Mouse (Mus musculus) heart, adult 18-20 months (tissue): ENCODE results near the gene Otud7b. TPM values are rescaled to one million over a fixed set of nuclear protein-coding genes. Genes with fewer than 3 reads are reported as not detected.
A peak's percentile ranks its signal among the peaks of the same experiment; 100 is the strongest.

ENCODE experiments used
- DNase-seq, 2 experiments: peaks; one replicate each; pipeline ENCODE4 v3.0.0; 2021 to 2022; ENCODE audit warnings: mixed read lengths in 1 of 2
- long read RNA-seq, 2 experiments: library from polyadenylated mRNA; stranded (forward); transcript quantifications; one replicate each; pipeline ENCODE4 v2.0.0; 2021
- total RNA-seq, 2 experiments: library from RNA; stranded (reverse); gene quantifications; 2 replicates each; pipeline ENCODE4 v1.2.3; 2021

The Otud7b gene
- total RNA-seq = 10 to 100 TPM; 50.3 to 57.4 TPM
- long read RNA-seq, experiment 1, partial matches to known transcripts = 1 of 9 reads
- long read RNA-seq, experiment 1, other reads (novel, unspliced or antisense) = 8 of 9 reads
- long read RNA-seq, experiment 2, partial matches to known transcripts = 0 of 4 reads
- long read RNA-seq, experiment 2, other reads (novel, unspliced or antisense) = 4 of 4 reads

DNA sequence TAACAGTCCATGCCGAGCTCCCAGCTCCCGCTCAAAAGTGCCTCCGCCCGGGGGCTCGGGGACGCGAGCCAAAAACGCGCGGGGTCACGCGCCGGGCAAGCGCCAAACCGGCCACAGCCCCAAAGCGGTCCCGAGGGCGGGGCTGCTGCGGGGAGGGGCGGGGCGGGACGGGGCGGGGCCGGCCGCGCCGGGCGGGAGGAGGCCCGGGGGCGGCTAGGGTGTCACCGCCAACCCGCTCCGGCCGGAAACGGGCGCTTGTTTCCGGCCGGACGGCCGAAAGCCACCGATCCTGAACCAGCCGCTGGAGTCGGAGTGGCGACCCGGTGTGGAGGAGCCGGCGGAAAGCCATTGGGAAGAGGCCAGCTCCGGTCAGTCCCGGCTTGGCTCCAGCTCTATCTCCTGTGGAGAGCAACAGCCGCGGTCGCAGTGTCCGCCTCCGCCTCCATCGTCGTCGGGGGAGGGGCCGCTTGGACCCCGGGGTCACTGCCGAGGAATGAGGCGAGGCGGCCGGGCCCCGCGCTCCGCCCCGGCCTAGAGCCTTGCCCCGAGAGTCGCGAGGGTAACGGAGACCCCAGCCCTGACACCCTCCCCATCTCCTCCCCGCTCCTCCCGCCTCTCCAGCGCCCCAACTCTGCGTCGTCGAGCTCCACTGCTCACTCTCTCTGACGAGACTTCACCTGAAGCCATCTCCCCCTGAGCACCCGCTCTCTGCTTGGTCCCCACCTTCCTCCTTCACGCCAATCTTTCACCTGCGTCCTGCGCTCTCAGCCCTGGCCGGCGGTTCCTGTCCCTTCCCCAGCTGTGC is at the start of gene Otud7b:
Gene Otud7b, plus strand, starts transcription at position 267 of the 805 bp plus-strand sequence.
- peak; percentile 86 to 88 for DNase-seq

DNA sequence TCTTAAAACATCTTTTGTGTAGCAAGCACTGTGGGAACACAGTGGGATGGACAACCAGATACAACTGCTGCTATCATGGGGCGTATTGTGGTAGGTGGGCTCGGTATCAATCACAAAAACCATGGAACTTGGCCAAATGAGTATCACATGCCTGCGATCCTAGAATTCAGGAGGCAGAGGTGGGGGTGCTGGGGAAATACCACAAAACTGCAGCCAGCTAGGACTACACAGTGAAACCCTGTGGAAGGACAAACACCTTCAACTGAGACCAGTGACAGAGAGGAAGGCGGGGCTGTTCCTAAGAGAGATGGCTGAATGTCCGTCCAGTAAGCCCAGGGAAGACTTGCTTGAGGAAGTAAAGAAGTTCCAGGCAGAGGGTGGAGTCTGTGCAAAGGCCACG is 49.0 kb upstream of the Otud7b start:
- DNase-seq = no peak

DNA sequence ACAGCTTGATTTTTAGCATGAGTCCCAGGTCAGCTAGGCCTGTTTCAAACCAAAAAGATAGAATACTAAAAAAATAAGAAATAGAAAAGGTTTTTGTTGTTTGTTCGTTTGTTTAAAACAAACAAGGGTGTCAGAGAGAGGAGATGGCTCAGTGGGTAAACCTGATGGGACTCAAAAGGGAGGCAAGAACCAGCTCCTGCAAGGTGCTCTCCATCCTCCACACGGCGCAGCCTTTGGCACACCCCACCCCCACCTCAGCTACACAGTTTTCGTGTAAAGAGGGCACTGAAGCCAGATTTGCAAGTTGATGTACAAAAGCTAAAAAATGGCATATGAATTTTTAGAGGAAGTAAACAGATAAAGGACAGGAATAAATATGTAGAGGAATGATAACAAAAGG is 48.3 kb upstream of the Otud7b start:
- DNase-seq = no peak

DNA sequence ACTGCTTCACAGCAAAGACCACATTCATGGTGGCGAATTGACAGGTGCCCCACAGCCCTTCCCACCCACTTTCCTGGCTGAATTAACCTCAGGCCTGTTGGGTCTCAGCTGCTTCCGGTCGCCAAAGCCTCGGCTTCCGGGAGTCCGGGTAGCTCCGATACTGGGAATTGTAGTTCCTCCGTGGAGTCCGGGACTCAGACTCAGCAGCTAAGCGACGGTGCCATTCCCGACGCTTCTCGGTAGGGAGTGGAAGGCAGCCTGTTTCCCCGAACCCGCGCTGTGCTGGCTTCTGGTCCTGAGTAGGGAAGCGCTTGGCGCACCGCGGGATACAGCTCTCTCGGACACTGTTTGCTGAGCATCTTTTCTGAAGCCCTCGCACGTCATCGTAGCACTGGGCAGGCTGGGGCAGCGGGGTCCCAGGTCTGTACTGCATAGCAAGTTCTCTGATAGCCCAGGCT is 46.6 kb upstream of the Otud7b start:
- DNase-seq = peak; percentile 92 to 94

DNA sequence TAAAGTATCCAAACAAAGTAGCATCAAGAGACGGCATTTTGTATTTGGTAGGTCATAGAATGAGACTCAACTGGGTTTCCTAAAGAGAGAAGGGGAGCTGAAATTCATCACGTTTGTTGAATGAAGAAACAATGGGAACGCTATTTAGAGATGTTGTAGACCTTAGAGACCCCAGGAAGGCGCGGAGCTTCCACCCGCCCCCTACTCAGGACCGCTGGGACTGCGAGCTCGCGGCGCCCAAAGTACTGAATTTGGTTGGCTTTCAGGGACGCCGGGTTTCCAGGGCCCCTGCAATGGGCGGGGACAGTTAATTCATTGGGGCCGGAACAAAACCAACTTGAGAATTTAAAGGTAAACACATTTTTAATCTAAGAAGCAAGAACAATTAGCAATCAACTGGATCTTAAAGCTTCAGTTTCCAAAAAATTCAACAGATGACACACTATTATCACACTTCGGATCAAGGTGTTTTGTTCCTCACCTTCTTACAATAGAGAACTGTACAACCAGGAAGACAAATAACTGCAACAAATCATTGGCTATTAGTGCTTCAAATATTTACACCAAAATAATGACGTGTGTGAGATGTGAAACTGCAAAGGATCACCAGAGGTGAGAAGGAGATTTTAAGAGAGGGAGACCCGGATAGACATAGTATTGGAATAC is 46.0 kb upstream of the Otud7b start, which contains the start of gene Vps45:
Gene Vps45, minus strand, starts transcription at position 236 of the 666 bp plus-strand sequence.
- peak; percentile 81 to 82 for DNase-seq

DNA sequence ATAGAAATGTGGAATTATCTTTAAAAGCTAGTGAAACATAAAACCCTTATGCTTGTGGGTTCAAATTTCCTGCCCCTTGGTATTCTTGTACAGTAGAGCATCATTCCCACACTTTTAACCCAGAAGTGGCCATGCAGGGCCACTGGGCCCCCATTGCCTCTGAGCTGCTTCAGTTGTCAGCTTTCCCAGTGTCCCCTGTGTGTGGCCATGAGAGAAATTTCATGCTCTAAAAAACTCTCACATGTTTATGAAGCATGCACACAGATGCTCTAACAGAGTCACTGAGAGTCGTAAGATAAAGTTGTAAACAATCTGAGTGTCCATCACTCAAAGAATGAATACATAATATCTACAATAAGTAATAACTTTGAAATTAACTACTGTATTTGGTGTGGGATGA is 44.2 kb upstream of the Otud7b start:
- DNase-seq = no peak

DNA sequence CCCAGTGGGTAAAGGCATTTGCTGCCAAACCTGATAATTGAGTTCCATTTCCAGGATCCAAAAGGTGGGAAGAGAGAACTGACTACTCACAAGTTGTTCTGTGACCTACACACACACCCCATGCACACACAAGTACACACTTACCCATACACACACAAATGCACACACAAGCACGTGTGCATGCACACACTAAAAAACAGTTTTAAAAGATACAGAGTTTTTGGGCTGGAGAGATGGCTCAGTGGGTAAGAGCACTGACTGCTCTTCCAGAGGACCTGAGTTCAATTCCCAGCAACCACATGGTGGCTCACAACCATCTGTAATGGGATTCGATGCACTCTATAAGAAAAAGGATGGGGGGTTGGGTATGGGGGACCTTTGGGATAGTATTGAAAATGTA is 41.0 kb upstream of the Otud7b start:
- DNase-seq = no peak

DNA sequence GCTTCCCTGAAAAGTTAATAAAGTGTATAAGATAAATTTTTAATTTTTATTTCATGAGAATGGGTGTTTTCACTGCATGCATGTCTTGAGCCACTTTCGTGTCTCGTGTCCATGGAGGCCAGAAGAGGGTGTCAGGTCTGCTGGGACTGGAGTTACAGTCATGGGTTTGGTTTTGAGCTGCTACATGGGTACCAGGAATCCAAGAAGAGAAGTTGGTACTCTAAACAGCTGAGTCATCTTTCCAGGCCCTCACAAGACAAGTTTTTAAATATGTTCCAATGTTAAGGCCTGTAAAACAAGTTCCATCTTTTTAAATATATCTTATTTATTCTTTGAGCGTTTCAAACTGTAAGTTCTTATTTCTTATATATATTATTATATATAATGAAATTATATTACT is 40.1 kb upstream of the Otud7b start:
- no peak for DNase-seq

DNA sequence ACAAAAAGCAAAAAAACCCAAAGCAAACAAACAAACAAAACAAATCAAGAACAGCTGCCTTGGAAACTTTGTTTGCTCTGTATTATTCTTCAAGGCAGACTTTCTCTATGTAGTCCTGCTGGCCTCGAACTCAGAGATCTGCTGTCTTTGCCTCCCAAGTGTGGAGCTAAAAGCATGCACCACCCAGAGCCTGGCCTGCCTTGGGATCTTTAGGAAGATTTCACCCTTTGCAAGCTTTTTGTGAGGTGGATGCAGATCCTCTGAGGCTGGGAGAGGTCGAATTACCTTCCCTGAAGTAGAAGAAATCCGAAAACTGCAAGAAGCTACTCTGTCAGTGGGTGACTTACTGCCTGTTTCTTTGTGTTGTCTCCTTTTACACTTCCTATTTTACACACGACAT is 39.2 kb upstream of the Otud7b start:
- DNase-seq = no peak

DNA sequence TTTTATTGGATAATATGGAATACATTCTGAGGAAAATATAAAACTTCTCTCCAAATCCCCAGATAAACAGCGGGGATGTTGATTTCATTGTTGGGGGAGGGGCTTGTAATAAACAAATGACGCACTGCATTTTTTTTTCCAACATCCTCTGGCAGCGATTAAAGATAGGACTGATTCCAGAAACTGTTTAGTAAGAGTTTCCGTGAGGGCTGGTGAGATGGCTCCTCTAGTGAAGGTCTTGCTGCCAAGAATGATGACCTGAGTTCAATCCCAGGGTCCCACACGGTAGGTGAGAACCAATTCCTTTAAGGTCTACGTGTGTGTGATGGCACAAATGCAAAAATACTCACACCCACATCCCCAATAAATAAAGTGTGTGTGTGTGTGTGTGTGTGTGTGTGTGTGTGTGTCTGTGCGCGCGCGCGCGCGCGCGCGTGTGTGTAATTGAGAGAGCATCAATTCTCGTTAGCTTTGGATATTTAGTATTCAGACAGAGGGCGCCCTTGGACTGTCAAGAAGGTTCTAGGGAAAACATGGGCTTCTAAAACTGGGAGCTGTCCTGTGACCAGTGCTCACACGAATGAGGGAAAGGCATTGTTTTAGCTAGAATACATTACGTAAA is 38.5 kb upstream of the Otud7b start:
- DNase-seq = peak; percentile 75 to 87

DNA sequence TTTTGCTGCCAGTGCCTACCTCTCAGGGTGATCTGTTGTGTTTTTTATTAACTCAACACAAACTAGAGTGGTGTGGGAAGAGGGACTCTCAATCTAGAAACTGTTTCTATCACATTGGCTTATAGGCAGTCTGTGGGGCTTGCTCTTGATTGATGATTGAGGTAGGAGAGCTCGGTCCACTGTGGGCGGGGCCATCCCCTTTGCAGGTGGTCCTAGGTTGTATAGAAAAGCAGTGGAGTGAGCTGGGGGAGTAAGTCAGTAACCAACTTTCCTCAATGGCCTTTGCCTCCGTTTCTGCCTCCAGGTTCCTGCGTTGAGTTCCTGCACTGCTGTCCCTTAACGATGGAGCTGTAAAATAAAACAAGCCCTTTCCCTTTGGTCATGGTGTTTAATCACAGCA is 37.6 kb upstream of the Otud7b start:
- no peak for DNase-seq

DNA sequence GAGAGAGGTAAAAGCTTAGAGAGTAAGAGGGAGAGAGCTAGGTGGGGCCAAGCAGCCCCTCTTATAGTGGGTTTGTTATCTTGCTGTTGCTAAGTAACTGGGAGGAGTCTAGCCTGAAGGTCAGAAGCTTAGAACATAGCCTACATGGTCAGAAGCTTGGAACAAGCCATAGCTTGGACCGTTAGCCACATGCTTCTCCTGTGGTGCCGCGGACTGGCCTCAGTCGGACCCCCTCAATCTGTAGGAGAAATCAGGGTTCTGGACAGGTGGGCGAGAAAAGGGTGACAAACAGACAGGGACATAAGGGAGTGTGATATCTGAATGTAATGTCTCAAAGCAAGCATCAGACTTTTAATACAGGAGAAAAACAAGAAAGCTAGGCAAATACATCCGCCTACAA is 35.3 kb upstream of the Otud7b start:
- DNase-seq = no peak

DNA sequence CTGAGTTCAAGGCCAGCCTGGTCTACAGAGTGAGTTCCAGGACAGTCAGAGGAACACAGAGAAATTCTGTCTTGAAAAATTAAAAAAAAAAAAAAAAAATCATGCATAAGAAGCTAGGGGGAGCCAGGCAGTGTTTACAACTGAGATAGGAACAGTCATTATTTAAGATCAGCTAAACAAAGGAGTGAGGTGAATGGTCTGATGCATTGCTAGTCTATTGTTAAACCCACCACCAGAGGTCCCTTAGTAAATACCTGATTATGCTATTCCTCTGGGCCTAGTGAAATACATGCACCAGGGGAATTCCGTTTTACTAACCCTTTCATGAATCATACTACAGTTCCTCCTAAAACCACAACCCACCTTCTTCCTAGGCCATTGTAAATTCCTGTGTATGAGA is 34.8 kb upstream of the Otud7b start:
- DNase-seq = no peak

DNA sequence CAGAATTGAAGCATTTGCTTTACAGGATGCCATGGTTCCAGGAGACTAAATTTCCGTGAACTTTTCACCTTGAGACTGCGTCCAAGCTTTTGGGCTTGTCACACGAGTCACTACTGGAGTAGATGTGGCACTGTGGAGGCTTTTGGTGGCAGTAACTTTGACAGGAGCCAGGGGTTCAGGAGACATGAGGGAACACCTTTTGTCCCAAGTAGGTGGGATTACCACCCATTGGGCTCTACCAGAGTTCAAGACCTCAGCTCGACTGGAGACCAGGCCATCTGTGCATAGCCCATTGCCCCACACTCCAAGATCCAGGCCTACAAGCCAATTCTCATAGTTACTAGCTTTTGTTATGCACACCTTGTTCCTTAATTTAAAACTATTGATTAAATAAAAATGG is 34.1 kb upstream of the Otud7b start:
- no peak for DNase-seq

DNA sequence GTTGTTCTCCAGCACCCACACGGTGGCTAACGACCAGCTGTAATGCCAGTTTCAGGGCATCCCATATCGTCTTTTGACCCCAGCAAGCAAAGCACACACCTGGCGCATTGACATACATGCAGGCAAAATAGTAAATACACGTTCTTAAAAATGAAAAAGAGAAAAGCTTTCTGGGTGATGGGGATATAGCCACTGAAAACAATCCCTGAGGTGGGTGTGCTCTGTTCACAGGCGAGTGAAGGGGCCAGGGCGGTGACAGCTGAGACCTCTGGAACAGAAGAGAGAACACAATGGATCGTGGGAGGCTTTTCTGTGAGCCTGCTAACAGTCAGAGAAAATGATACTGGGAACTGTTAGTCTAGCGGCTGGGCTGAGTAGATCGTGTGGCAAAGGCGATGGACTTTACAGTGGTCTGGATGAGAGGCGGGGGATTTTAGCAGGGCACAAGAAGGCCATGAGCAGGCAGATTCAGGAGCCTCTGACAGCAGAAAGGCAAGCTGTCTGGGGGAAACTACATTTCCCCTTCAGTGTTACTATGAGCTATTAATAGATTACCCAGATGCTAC is 31.3 kb upstream of the Otud7b start:
- DNase-seq = no peak

DNA sequence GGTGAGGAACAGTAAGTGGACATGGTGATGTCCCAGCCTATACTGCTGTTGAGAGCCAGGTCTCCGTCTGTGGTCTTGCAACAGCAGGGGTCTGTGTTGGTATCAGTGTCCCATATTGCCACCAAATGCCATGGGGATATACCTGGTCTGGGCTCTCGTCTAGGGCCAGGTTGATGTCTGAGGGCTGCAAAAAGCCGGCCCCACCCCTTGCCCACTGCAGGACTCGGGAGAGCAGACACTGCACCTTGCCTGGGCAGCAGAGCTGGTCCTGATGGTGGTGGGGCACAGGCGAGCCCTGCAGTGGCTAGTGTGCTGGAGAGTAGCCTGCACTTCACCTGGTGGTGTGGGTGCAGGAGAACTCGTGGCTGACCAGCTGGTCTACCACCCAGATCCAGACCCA is 26.3 kb upstream of the Otud7b start:
- DNase-seq = no peak

DNA sequence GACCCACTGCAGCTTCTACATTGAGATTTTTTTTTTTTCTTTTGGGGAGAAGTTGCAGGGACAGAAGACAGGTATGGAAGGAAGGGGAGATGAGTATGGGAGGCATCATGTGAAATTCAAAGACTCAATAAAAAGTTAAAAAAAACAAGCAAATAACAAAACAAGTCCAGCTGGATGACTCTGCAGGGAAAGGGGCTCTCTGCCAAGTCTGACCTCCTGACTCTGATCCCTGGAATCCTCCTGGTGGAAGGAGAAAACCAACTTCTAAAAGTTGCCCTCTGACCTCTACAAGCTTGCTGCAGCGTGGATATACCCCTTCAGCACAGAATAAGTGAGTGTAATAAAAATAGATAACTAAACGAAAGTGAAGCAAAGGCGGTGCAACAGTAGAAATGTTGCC is 25.6 kb upstream of the Otud7b start:
- DNase-seq = no peak

DNA sequence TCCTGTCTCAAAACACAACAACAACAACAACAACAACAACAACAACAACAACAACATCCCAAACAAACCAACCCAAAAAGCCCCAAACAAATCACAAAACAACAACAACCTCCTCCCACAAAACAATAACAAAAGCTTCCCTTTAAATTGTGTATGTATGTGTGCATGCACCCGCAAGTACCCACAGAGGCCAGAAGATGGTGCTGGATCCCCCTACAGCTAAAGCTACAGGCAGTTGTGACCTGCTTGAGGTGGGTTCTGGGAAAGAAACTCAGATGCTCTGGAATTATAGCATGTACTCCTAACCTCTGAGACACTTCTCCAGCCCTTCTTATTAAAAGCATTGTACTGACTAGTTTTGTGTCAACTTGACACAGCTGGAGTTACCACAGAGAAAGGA is 23.3 kb upstream of the Otud7b start:
- DNase-seq = peak in 1 of 2 experiments; percentile 31

DNA sequence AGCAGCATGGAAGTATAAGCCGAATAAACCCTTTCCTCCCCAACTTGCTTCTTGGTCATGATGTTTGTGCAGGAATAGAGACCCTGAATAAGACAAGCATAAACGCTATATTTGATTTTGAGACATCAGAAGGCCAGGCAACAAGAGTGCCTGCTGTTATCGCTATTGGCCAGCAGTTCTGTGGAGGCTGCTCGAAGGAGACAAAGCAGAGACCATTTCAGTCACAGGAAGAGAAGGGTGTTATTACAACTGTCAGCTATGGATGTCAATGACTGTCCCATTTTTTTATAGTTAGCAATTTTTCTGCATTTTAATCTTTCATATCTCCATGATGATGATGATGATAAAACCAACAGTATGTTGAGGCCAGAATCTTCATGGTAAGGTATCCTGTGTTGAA is 22.7 kb upstream of the Otud7b start:
- no peak for DNase-seq

DNA sequence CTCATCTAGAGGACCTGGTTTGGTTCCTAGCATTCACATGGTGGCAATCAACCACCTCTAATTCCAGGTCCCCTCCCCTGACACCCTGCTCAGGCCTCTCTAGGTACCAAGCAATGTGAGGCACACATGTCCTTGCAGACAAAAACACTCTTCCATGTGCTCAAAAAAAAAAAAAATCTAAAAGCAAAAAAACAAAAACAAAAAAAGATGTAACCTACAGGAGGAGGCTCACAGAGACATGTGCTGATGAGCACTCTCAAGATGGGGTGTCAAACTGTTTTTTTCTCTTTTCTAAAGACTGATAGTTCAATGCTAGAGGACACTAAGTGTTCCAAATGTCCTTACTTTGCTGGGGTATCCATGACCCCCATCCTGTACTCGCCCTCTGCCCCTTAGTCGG is 22.2 kb upstream of the Otud7b start:
- no peak for DNase-seq

DNA sequence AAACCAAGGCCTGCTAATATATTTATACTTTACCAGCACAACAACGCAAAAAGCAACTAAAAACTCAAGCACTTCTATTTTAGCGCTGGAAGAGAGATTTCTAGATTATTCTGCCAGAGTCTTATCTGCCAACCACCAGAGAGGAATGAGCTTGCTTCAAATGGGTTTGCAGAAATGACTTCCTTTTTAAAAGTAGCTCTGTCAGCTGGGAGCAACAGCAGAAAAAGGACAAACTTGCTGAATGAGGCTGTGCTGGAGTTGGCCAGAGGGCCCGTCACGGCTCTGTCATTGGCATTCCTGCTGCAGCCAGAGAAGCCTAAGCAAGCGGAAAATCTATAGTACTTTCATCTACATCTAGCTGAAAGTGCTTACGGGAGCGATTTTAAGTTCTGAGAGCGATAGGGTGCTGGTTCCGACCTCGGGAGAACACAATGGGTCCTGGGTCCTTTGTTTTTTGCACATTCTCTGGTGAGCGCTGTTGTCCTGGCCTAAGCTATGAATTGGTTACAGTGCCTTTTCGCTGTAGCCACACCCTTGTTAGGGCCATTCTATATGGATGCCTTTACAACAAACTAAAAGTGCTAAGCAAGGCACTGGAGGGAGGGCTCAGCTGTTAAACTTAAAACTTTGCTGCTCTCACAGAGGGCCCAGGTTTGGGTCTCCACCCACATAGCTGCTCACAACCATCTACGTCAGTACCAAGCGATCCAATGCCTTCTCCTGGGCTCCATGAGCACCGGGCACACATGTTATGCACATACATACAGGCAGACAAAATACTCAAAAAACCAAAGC is 21.4 kb upstream of the Otud7b start:
- DNase-seq = peak in 1 of 2 experiments; percentile 21
